In the genomic region with DNA sequence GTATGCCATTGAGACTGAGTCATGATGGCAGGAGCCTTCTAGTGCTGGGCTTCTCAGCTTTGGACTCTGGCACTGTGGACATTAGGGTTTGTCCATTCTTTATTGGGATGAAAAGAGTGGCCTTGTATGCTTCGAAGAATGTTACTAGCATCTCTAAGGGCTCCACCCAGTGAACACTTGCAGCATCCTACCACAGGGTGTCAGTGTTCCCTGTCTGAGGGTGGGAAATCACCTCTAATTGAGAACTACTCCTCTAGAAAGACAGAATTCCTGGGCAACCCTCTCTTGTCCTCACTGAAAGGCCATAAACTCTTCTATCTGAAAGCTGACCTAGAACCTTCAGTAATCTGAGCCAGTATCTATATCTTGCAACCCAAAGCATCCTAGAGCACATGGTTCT, we compare ENCODE assay signal across 10 mouse cellular contexts. TPM values are rescaled to one million over a fixed set of nuclear protein-coding genes. Genes with fewer than 3 reads are reported as not detected.
A peak's percentile ranks its signal among the peaks of the same experiment; 100 is the strongest.
DNase-seq lines count a peak whose midpoint lies in the region; ATAC-seq and TF ChIP-seq lines count a peak whose summit lies in the region.
"Had no signal": no experiment of that assay in that cellular context is flagged by ENCODE, and none has a peak within 500 bp of the region (broad histone marks: within the 10 kb centered on the region; RNA-seq: fewer than 3 reads in every experiment).

No protein-coding gene starts in this region.

- no peak overlapping the region for H3K9ac ChIP-seq in hindbrain, embryonic 16.5 days (ENCODE audit: low read depth, low read length)
- no peak overlapping the region for H3K9ac ChIP-seq in midbrain, embryonic 16.5 days (ENCODE audit: low read depth, low read length)
- H3K9ac ChIP-seq: embryonic facial prominence, embryonic 15.5 days; liver, embryonic 13.5 days had no signal

- intact Hi-C loops in left cerebral cortex, postnatal 25 days (cut with DNase I) = loop anchor here (5.0 kb wide), 2 partner anchors 70 to 1030 kb away; a partner anchor contains a TSS

- peak; percentile 27 for DNase-seq in hindbrain, embryonic 10.5 days (ENCODE audit: low spot score)
- peak; percentile 25 for DNase-seq in urinary bladder, postnatal 25 days (ENCODE audit: low spot score)
- DNase-seq in urinary bladder, postnatal 10 days (ENCODE audit: low spot score) = no peak
- peak; percentile 45 to 47 for DNase-seq in left cerebral cortex, postnatal 25 days (ENCODE audit: low spot score in 2 of 2)
- DNase-seq in splenic B cell, adult 2 months (ENCODE audit: low read depth, low spot score) = peak; percentile 60
- DNase-seq: liver, embryonic 13.5 days had no signal

- H3K4me3 ChIP-seq in hindbrain, embryonic 10.5 days = no peak overlapping the region
- no peak overlapping the region for H3K4me3 ChIP-seq in hindbrain, embryonic 16.5 days (ENCODE audit: low read length)
- H3K4me3 ChIP-seq in cortical plate, adult 2 months (ENCODE audit: insufficient read depth, low read length) = no peak overlapping the region
- no peak overlapping the region for H3K4me3 ChIP-seq in midbrain, embryonic 16.5 days (ENCODE audit: low read depth, low read length)
- H3K4me3 ChIP-seq: embryonic facial prominence, embryonic 15.5 days; liver, embryonic 13.5 days had no signal

- H3K4me1 ChIP-seq in hindbrain, embryonic 10.5 days (replicated peaks) = peaks cover 14% of the 10 kb centered on the region
- H3K4me1 ChIP-seq in hindbrain, embryonic 16.5 days (ENCODE audit: control insufficient read depth, insufficient read depth, low read depth, low read length) = peaks cover 5% of the 10 kb centered on the region
- no peaks in the 10 kb centered on the region for H3K4me1 ChIP-seq in cortical plate, adult 2 months (ENCODE audit: control insufficient read depth, insufficient read depth, low read length)
- peaks cover 6% of the 10 kb centered on the region; the same call in 1 of the 2 replicates for H3K4me1 ChIP-seq in midbrain, embryonic 16.5 days (ENCODE audit: control insufficient read depth, insufficient read depth, low read length)

- H3K27ac ChIP-seq in hindbrain, embryonic 10.5 days = no peak overlapping the region
- no peak overlapping the region for H3K27ac ChIP-seq in hindbrain, embryonic 16.5 days (ENCODE audit: low read depth, low read length)
- no peak overlapping the region for H3K27ac ChIP-seq in cortical plate, adult 2 months (ENCODE audit: insufficient read depth, low read length)
- H3K27ac ChIP-seq in midbrain, embryonic 16.5 days (ENCODE audit: low read length) = no peak overlapping the region
- H3K27ac ChIP-seq: embryonic facial prominence, embryonic 15.5 days; liver, embryonic 13.5 days had no signal

- WGBS in hindbrain, embryonic 10.5 days = 58% methylated on average over 1 of the region's 1 CpGs
- WGBS in hindbrain, embryonic 16.5 days = 64% methylated on average over 1 of the region's 1 CpGs
- 59% methylated on average over 1 of the region's 1 CpGs for WGBS in midbrain, embryonic 16.5 days

- ATAC-seq in hindbrain, embryonic 16.5 days = no peak
- no peak for ATAC-seq in midbrain, embryonic 16.5 days

- TF ChIP-seq CTCF in cortical plate, adult 2 months (IDR thresholded peaks at IDR 0.05; ENCODE audit: extremely low read depth, insufficient read depth, low read length) = peak; percentile 70

- no peaks in the 10 kb centered on the region for H3K9me3 ChIP-seq in hindbrain, embryonic 10.5 days
- no peaks in the 10 kb centered on the region for H3K9me3 ChIP-seq in hindbrain, embryonic 16.5 days (ENCODE audit: control insufficient read depth, low read length)
- no peaks in the 10 kb centered on the region for H3K9me3 ChIP-seq in midbrain, embryonic 16.5 days (replicated peaks; ENCODE audit: control insufficient read depth, low read length, poor library complexity, severe bottlenecking)
- H3K9me3 ChIP-seq: embryonic facial prominence, embryonic 15.5 days; liver, embryonic 13.5 days had no signal

- H3K36me3 ChIP-seq in hindbrain, embryonic 10.5 days = no peaks in the 10 kb centered on the region
- H3K36me3 ChIP-seq in hindbrain, embryonic 16.5 days (ENCODE audit: control insufficient read depth, insufficient read depth, low read length) = no peaks in the 10 kb centered on the region
- no peaks in the 10 kb centered on the region for H3K36me3 ChIP-seq in splenic B cell, adult 2 months (ENCODE audit: control insufficient read depth, insufficient read depth, low read length, poor library complexity, severe bottlenecking)
- H3K36me3 ChIP-seq in midbrain, embryonic 16.5 days (ENCODE audit: control insufficient read depth, insufficient read depth, low read length) = no peaks in the 10 kb centered on the region
- H3K36me3 ChIP-seq: embryonic facial prominence, embryonic 15.5 days; liver, embryonic 13.5 days had no signal

- H3K27me3 ChIP-seq in hindbrain, embryonic 10.5 days (ENCODE audit: insufficient read depth, poor library complexity, severe bottlenecking) = peaks cover 32% of the 10 kb centered on the region
- H3K27me3 ChIP-seq in hindbrain, embryonic 16.5 days (replicated peaks; ENCODE audit: control insufficient read depth, insufficient read depth, low read length) = peaks cover 7% of the 10 kb centered on the region; the same call in 1 of the 2 replicates
- no peaks in the 10 kb centered on the region for H3K27me3 ChIP-seq in splenic B cell, adult 2 months (ENCODE audit: control insufficient read depth, insufficient read depth, low read length, poor library complexity, severe bottlenecking)
- H3K27me3 ChIP-seq in midbrain, embryonic 16.5 days (ENCODE audit: control insufficient read depth, insufficient read depth, low read depth, low read length) = peaks cover 3% of the 10 kb centered on the region; the same call in 1 of the 2 replicates
- H3K27me3 ChIP-seq: embryonic facial prominence, embryonic 15.5 days had no signal

- no peak overlapping the region for H3K4me2 ChIP-seq in hindbrain, embryonic 16.5 days (ENCODE audit: low read length)
- no peak overlapping the region for H3K4me2 ChIP-seq in midbrain, embryonic 16.5 days (ENCODE audit: low read length)
- H3K4me2 ChIP-seq: embryonic facial prominence, embryonic 15.5 days; liver, embryonic 13.5 days had no signal

- TF ChIP-seq POLR2A in cortical plate, adult 2 months (IDR thresholded peaks at IDR 0.05; ENCODE audit: extremely low read depth, insufficient read depth, low read length) = no peak

RNA-seq across cellular contexts. Expression of a gene that starts 41.6 kb away (rescaled TPM):
- polyA plus RNA-seq in hindbrain, embryonic 10.5 days (2016; fragmentation: Nextera tagmentation; extraction: Ambion mirVana) = 8.3 and 9.5 TPM in 2 replicates
- polyA plus RNA-seq in hindbrain, embryonic 16.5 days (2015; fragmentation: Nextera tagmentation; extraction: Ambion mirVana) = 8.4 and 9.4 TPM in 2 replicates
- polyA plus RNA-seq in cortical plate, adult 2 months (2012; rRNA removed) = 19.8 and 20.4 TPM in 2 replicates
- total RNA-seq in left cerebral cortex, postnatal 25 days (2021) = 10 to 100 TPM; 59.8 to 62.3 TPM
- 9.4 TPM in 2 replicates for polyA plus RNA-seq in midbrain, embryonic 16.5 days (2015; fragmentation: Nextera tagmentation; extraction: Ambion mirVana)
